Mouse (Mus musculus) layer of hippocampus, adult 18-20 months (tissue): ENCODE data around the gene Rac3. TPM values are rescaled to one million over a fixed set of nuclear protein-coding genes. Genes with fewer than 3 reads are reported as not detected.
A peak's percentile ranks its signal among the peaks of the same experiment; 100 is the strongest.
"Not testable (repeated sequence)": the region's sequence is repeated elsewhere in the genome, so short reads cannot be mapped to it uniquely, and the experiment has no call there.

Experiments used
- DNase-seq, 2 experiments: peaks; one replicate each; pipeline ENCODE4 v3.0.0; 2022; ENCODE audit warnings: low spot score in 2 of 2
- long read RNA-seq: library from polyadenylated mRNA; stranded (forward); transcript quantifications from one replicate; pipeline ENCODE4 v2.0.0, GENCODE M21; 2021
- total RNA-seq, 2 experiments: library from RNA; stranded (reverse); gene quantifications; 2 replicates each; pipeline ENCODE4 v1.2.3; 2021

The Rac3 gene
- 10 to 100 TPM; 32.0 to 40.0 TPM for total RNA-seq
- long read RNA-seq, partial matches to known transcripts = 0 of 4 reads
- long read RNA-seq, other reads (novel, unspliced or antisense) = 1 of 4 reads

DNA sequence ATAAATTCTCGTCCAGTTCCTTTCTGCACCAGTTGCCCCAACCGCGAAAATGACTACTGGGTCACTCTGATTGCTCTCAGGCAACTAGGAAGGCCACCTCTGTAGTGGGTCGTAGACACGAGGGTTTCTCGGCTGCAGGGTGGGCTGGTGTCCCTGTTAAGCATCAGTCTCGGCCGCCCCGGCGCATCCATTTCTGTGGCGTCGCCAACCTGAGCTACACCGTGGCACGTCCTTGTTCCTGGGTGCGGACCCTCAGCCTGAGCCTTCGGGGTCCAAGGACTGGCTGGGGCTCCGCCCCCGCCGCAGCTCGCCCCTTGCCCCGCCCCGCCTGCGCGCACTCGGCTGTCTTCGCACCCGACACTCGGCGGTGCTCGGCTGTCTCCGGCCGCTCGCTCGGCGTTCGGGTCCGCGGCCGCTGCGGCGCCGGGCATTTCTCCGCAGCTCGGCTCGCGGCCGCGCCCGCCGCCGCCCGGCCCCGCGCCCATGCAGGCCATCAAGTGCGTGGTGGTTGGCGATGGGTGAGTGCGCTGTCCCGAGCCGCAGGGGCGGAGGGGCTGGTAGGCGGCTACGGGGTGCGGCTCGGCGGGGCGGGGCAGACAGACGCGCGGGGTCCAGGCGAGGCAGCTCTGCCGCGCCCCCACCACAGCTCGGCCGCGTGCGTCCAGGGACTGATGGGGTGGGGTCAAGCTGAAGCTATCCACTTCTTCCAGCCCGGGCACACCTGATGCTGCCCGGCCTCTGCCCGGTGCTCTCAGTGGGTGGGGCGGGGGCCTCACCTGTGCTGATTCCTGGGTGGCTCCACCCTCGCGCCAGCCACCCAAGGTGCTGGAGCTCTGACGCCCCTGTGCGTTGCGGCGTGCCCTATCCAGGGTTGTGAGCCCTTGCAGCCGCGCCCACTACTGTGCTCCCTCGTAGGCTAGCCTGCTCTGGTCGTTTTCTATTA lies at the start of gene Rac3:
Gene Rac3 (plus strand): TSS at position 347 of the 943 bp plus-strand sequence.
- DNase-seq = peak; percentile 49 to 52

DNA sequence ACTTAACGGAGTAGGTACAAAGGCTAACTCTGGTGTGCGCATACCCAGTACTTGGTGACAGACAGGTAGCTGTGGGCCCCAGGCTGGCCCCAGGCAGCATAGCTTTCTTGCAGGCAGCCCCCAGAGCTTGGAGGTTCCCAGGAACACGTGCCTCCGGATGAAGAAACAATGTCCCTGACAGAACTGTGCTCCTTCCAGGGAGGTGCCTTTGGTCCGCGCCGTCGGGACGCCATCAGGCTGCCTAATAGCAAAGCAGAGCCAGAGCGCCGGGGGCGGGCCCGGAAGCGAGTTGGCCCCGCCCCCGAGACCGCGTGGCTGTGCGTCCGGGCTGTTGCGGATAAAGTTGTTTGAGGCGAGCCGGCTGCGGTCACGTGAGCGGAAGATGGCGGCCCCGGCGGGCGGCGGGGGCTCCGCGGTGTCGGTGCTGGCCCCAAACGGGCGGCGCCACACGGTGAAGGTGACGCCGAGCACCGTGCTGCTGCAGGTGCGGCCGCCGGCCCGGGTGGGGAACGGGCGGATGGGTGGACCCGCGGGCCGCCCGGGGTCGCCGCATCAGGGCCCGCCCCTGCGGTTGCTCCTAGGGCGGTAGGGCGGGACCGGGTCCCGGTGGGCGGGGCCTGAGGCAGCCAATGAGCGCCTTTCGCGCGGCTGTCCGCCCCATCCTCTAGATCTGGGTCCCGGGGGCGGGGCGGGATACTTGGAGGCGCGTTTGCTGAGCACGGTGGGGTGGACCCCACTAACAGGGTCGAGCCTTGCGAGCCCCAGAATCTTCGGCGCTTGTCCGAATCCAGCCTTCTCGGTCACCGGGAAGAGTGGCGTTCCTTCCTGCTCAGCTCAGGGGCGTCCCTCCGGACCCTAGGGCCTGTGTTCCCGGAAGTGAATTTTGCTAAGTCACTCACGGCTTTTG lies 48.3 kb upstream of the Rac3 start, which contains the start of gene Aspscr1:
Gene Aspscr1 (plus strand): TSS at position 287 of the 907 bp plus-strand sequence.
- peak; percentile 90 to 95 for DNase-seq

DNA sequence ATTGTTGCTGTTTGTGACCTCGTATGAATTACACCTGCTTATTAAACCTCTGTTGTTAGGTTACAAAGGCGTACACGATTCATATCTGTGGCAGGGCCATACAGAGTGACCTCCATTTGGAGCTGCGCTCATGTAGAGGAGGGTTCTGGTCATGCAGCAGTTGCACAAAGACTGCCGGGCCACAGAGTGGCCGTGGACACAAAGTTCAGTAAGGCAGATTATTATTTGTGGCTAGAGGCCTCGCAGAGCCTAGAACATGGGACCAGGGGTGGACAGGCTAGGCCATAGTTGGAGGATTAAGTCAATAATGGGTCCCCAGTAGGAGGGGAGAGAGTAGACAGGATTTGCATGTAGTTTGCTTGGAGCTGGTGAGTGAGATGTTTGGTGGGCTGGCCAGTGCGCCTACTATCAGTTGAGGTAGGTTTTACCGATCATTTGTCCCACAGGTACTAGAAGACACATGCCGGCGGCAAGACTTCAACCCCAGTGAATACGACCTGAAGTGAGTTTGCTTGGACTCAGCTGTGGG lies 47.6 kb upstream of the Rac3 start:
- no peak for DNase-seq

DNA sequence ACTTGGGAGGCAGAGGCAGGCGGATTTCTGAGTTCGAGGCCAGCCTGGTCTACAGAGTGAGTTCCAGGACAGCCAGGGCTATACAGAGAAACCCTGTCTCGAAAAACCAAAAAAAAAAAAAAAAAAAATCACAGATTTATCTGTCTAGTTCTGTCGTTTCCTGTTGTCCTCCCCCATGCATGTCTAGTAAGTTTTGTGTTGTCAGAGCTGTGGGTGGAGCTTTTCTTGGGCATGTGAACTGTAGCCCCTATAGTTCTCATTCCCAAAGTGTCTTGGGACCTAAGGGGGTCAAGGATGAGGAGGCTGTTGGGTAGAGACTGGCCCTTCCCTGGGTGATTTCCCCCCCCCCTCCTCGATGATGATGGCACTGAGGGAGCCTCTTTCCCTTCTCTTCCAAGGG lies 45.4 kb upstream of the Rac3 start:
- not testable (repeated sequence) for DNase-seq

DNA sequence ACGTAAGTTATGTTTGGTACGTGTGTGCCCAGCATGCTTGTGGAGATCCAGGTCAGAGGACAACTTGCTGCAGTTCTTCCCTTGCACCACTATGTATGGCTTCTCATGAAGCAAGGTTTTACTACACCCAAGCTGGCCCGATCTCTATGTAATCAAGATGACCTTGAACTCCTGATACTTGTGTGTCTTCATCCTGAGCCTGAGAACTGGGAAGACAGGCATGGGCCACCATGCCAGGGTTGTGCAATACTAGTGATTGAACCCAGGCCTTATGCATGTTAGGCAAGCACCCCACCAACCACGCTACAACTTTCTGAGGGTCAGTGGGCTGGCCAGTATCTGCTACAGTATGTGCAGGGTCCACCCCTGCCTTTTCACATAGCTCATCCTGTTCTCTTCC lies 44.3 kb upstream of the Rac3 start:
- no peak for DNase-seq

DNA sequence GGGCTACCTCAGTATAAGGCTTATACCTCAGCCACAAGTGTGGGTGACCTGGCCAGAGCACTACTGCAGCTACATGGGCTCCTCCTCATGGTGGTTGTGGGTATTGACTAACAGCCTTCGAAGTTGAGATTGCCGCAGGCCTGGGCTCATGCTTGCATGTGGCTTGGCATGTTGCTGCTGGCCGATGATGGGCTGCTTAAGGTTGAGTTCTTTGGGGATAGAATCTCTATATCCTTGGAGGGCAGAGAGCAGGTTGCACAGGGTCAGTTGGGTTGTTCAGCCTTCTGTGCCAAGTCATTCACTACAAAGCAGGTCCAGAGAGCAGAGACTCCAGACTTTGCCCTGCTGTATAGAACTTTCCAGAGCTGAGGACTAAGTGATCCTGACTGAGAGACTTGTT lies 41.4 kb upstream of the Rac3 start:
- no peak for DNase-seq

DNA sequence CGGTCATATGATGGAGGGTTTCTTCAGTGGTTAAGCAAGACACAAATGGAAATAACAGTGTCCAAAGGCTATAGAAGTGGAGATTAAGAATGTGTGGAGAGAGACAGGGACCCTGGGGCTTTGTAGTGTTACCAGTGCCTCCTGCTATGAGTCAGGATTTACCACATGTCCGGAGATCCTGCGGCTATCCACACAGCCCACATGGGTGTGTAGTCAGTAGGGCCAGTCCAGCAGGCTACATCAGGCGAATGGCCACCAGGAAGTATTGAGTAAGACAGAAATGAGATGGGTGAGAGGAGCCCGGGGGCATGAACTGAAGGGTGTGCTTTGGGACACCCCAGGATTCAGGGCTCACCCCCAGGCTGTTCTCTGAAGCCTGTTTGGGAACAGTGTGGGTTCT lies 38.6 kb upstream of the Rac3 start:
- DNase-seq = no peak

DNA sequence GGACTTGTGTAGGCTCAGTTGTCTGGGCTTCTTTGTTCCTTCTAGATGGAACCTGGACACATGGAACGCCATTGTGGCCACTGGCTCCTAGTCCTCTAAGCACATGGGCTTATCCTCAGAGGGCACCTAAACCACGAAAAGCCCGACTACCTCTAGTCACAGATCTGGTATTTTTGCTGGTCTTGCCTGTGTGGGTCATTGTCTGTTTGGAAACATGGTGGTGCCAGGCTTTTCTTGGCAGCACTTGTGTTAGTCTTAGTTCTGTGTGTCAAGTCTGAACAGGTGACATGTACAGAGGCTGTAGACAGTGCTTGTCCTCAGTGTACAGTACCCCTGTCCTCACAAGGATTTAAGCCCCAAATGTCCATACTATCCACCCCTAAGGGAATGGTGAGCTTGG lies 37.7 kb upstream of the Rac3 start:
- DNase-seq = no peak

DNA sequence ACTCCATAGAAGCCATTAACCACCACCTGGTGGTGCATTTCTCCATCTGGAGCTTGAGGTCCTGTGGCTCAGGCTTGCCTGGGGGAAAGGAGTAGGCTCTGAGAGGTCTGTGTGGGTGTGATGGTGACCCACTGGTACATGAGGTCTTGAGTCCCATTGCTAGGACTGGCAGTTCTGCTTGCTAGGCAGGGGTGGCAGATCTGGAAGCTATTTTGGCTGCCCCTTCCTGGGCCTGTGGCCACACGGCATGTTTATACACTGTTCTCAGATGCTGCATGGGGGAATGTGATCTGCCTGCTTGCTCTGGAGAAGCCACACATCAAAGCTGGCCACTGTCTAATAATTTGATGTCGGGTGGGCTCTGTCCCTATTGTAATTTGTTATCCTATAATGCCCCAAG lies 37.2 kb upstream of the Rac3 start:
- DNase-seq = no peak

DNA sequence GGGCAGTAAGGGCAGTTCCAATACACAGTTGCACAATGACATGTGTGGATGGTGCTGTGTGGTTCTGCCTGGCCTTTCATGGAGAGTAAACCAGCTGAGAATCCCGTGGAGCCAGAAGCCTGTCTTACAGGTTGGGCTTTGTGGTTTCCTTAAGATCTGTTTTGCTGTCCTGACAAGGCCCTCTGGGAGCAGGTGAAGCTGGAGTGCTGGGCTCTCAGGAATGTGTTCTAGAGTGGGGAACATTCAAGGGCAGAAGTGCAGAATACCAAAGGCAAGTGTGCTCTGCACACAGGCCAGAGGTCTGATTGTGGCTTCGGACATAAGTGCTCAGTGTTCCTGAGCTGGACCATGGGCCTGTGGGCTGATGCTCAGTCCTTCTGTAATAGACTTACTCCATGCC lies 36.6 kb upstream of the Rac3 start:
- no peak for DNase-seq

DNA sequence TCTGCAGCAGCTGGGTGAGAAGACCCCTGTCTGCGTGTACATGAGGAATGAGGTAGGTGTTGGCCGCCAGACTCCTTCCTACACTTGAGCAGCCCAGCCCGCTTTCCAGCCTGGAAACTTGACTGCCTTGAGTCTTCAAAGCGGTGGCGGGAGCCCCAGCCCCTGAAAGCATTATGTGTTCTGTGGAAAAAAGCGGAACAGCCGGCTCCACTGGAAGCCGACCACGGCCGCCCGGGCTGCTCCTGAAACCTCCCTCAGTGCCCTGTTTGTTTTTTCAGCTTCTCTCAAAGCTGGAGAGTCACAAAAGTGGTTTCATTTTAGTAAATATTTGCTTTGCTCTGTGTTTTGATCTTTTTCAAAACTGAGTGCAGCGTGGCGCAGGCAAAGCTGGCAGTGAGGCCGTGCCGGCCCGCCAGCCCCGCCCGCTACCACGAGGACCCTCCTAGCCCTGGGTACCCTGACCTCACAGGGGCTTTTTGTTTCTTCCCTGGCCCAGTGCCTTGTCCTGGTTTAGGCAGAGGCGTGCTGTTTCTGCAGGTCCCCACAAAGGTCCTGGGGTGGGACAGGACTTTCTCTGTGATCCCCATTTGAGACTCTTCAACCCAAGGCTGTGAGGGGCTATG lies 34.5 kb upstream of the Rac3 start:
- no peak for DNase-seq

DNA sequence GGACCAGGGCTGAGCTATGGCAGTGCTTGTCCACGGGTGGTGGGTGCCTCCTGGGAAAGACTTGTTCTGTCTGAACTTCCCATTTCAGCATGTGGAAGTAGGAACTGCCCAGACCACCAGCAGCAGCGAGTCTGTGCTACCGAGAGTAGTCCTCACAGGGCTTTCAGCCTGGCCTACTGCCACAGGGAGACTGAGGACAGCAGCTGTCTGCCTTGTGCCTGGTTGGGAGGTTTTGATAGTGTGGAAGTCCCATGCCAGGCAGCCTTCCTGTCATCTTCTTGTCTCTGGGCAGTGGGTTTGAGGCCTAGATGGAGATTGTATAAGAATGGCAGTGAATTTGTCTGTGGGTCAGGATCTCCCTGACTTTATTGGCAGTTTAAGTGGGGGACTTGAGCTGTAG lies 31.9 kb upstream of the Rac3 start:
- DNase-seq = no peak

DNA sequence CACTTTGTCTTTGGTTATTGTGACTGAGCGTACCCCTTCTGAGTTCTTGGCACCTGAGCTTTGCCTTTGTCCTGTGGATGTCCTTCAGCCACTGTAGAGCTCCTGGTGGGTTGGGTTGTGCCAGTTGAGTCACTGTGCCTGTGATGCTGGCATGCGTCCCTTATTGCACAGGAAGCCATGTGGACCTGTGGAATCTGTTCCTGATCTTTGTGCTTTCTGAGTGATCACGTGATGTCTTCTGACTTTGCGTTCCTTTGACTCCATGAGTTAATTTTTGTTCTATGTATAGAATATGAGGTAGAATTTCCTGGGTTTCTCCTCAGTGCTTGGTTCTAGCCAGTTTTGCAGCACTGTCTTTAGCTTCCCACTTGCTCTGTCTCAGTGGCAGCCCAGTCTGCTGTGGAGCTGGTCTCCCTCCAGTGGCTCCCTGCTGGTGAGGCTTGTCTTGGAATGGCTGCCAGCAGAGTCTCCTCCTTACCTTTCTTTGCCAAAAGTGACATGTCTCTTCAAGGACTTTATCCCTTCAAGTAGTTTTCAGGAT lies 28.7 kb upstream of the Rac3 start:
- DNase-seq = peak in 1 of 2 experiments; percentile 60

DNA sequence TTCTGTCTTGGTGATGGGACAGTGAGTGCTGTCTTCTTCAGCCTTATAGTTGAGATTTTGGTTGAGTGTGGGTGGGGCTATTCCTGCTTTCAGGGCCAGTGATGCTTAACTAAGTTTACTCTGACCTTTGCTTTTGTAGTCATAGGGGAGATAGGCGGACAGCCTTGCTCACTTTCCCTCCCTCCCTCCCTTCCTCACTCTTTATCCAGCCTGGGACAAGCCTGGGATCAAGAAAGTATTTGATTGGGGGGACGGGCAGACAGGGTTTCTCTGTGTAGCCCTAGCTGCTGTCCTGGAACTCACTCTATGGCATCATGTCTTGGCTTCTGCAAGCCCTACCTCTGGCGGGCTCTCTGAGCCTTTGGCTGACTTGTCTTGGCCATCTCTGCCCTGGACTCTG lies 27.8 kb upstream of the Rac3 start:
- no peak for DNase-seq

DNA sequence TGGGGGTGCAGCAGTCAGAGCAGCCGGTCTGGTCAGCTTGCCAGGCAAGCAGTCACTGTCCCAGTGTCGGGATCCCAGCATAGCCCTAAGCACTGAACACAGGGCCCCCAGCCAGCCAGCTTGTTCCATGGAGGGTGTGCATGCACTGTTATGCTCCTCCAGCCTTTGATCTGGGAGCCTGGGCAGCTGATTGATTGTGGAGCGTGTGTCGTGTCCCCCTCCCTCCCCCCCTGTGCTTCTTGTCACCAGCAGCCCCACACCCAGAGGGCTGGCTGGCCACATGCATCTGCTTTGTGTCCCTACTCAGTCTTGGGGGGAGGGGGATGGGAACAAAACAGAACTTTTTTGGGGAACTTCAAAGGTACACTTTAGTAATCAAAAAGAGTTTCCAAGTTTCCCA lies 26.1 kb upstream of the Rac3 start:
- DNase-seq = no peak

DNA sequence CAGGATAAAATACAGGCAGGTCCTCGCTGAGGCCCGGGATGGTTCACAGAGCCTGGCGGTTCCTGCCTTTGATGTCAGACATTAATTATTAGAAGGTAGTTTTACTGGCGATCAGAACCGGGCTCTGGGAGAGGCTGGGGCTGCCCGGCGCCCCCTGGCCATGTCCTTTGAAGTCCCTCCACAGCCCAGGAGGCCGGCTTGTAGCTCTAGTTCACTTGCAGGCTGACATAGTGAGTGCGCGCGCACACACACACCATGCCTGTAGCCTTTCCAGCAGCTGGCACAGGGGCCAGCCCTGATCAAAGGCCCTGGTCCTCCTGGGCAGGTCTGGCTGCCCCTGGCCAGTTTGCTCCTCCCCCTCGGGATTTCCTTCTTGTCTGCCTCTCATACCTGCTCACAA lies 25.6 kb upstream of the Rac3 start:
- no peak for DNase-seq

DNA sequence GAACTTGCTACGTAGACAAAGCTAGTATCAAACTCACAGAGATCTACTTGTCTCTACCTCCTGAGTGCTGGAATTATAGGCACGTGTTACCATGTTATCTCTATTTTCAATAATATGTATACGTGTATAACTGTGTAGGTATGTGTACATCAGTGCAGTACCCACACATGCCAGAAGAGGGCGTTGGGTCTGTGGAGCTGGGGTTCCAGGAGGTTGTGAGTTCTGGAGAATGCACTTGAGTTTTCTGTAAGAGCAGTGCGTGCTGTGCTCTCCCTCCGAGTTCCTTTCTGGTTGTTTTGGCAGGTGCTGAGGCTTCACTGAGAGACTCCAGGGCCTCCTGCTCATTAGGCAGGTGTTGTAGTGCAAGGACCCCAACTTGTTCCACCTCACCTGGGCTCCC lies 24.7 kb upstream of the Rac3 start:
- no peak for DNase-seq

DNA sequence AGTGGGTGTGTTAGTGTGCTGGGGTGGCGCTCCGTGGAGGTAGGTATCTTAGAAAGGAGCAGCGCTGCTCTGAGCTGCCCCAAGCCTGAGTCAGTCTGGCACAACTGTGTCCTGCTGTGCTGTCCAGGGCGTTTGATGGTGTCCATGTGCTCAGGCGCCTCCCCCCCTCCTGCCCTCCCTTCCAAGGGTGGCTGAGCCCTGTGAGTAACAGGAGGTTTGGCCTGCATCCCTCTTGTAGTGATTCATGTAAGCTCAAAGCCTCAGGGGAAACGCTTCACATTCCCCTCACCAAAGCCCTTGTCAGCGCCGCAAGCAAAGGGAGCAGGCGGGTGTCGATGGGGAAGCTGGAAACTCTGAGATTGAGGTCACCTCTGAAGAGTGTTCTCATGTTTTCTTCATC lies 23.5 kb upstream of the Rac3 start:
- no peak for DNase-seq

DNA sequence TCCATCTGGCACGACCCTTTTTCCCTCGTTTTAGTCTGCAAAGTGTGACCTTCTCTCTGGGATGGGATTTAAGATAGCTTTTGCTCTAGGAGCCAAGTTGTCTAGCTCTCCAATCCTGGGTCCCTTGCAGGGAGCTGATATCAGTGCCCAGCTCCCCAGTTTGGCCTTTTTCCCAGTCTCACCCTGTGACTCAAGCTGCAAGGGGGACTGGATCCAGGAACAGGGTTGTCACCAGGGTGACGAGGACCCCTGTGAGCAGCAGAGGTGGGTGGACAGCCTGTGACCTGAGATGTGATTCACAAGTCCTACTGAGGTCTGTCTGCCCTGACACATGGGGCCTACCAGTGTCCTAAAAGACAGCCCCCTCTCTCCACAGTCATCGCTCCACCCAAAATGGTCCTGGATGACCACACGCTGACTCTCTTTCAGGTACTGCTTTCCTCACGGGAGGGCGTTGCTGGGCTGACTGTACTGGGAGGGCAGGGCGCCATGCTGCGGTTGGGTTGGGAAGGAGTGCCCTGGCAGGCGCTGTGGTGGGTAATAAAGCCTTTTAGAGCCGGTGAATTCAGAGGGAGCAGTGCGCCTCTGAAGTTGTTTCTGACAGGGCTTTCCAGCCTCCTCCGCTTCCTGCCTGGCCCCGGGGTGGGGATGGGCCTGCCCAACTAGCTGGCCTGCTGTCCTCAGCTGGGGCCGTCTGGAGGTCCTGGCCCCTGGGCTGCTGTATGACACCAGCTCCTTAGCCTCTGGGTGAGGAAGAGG lies 17.4 kb upstream of the Rac3 start:
- DNase-seq = no peak
